Mouse (Mus musculus) lung, postnatal 0 days (tissue): ENCODE measurements around the gene Sspn.

Experiments used
- CTCF ChIP-seq: IDR thresholded peaks from 2 replicates; pipeline ENCODE4 v1.5.1; 2016; ENCODE audit warnings: antibody characterized with exemption, mild to moderate bottlenecking
- EP300 ChIP-seq: IDR thresholded peaks from 2 replicates; pipeline ENCODE4 v1.6.1; 2016; ENCODE audit warnings: antibody characterized with exemption, mild to moderate bottlenecking, control low read depth

DNA sequence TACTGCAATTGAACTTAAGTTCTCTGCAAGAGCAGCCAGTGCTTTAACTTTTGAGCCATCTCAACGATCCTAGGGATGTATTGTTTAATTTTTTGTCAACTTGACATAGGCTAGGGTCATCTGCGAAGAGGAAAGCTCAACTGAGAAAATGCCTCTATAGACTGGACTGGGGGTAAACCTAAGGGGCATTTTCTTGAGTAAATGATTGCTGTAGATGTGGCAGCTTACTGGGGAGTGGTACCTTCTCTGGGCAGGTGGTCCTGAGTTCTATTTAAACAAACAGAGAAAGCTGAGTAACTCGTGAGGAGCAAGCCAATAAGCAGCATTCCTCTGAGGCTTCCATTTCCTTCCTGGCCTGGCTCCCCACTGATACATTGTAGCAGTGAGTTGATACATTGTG is at the start of gene Sspn:
- TF ChIP-seq CTCF = no peak
- TF ChIP-seq EP300 = no peak
